Mouse (Mus musculus): ENCODE data around the gene Nin. TPM values are rescaled to one million over a fixed set of nuclear protein-coding genes. Genes with fewer than 3 reads are reported as not detected.

Nin gene
- total and polyA plus RNA-seq, 3 experiments: 29.0 to 51.7 (median 37.2) TPM

GRCm38 (mm10) chr12:70062114-70062513, 51.4 kb downstream of the Nin start:
- H3K36me3 ChIP-seq (replicated peaks in 1 of 2; ENCODE audit: control insufficient read depth in 1 of 2, insufficient read depth in 1 of 2, low read length in 1 of 2): peaks cover 32 to 75% of the 10 kb centered on the region in 2 experiments

GRCm38 (mm10) chr12:70058956-70059851, 54.3 kb downstream of the Nin start:
- peaks cover 44 to 89% of the 10 kb centered on the region in 2 experiments for H3K36me3 ChIP-seq (replicated peaks in 1 of 2; ENCODE audit: control insufficient read depth in 1 of 2, insufficient read depth in 1 of 2, low read length in 1 of 2)
- no peak overlapping the region for H3K4me2 ChIP-seq (ENCODE audit: insufficient read depth, low read depth, poor library complexity, severe bottlenecking)
- DNase-seq (ENCODE audit: extremely low read depth): no peak
- no peaks in the 10 kb centered on the region for H3K79me2 ChIP-seq (replicated peaks; ENCODE audit: control insufficient read depth, extremely low read depth, insufficient read depth, poor library complexity, severe bottlenecking)
- TF ChIP-seq TCF12 (IDR thresholded peaks at IDR 0.05; ENCODE audit: low read depth, low read length) (no peak), GABPA (IDR thresholded peaks at IDR 0.05; ENCODE audit: insufficient replicate concordance, low read depth, low read length) (no peak), CHD1 (IDR thresholded peaks at IDR 0.05; ENCODE audit: low read depth, low read length) (no peak), CTCF (conservative IDR thresholded peaks at IDR 0.05 in 1 of 2, IDR thresholded peaks at IDR 0.05 in 1 of 2; ENCODE audit: low read depth in 2 of 2, low read length in 2 of 2) (peak in 1 of 2 experiments; percentile 4; a peak in 1 of 4 replicates)
- H3K4me3 ChIP-seq (replicated peaks in 1 of 3; ENCODE audit: low read depth in 2 of 3, low read length in 2 of 3, poor library complexity in 1 of 3): no peak overlapping the region
- in situ Hi-C loops (cut with MboI; ENCODE audit: low pct_ligation_motif_present, low pct_unique_long_range_greater_than_20kb, low sequenced_read_pairs): no loop called here
- no peaks in the 10 kb centered on the region for H3K9me3 ChIP-seq (replicated peaks; ENCODE audit: low read length)
- H3K9ac ChIP-seq (ENCODE audit: insufficient read depth, low read depth): no peak overlapping the region
- dilution Hi-C loops (cut with MboI; ENCODE audit: extremely low pct_ligation_motif_present, extremely low pct_unique_long_range_greater_than_20kb, low sequenced_read_pairs): no loop called here
- H3K27me3 ChIP-seq (replicated peaks): no peaks in the 10 kb centered on the region
- H3K4me1 ChIP-seq (ENCODE audit: control insufficient read depth in 1 of 2, insufficient read depth in 2 of 2): peaks cover 0 to 18% of the 10 kb centered on the region in 2 experiments; a peak in 2 of 4 replicates
- no peak overlapping the region for H3K27ac ChIP-seq (ENCODE audit: insufficient read depth, low read depth)

More at GRCm38 (mm10) chr12:70062114-70062513, 51.4 kb downstream of the Nin start:
- peaks cover 5% of the 10 kb centered on the region for H3K9me3 ChIP-seq (replicated peaks; ENCODE audit: low read length)
- peaks cover 0 to 41% of the 10 kb centered on the region in 2 experiments; a peak in 2 of 4 replicates for H3K4me1 ChIP-seq (ENCODE audit: control insufficient read depth in 1 of 2, insufficient read depth in 2 of 2)
- no peak overlapping the region for H3K4me2 ChIP-seq (ENCODE audit: insufficient read depth, low read depth, poor library complexity, severe bottlenecking)
- in situ Hi-C loops (cut with MboI; ENCODE audit: low pct_ligation_motif_present, low pct_unique_long_range_greater_than_20kb, low sequenced_read_pairs): no loop called here
- H3K79me2 ChIP-seq (replicated peaks; ENCODE audit: control insufficient read depth, extremely low read depth, insufficient read depth, poor library complexity, severe bottlenecking): no peaks in the 10 kb centered on the region
- no peaks in the 10 kb centered on the region for H3K27me3 ChIP-seq (replicated peaks)
- TF ChIP-seq SMC3 (IDR thresholded peaks at IDR 0.05; ENCODE audit: low read depth, low read length) (peak; percentile 68), CHD2 (IDR thresholded peaks at IDR 0.05; ENCODE audit: low read length) (no peak), RAD21 (IDR thresholded peaks at IDR 0.05; ENCODE audit: low read depth, low read length) (peak; percentile 59), BHLHE40 (IDR thresholded peaks at IDR 0.05; ENCODE audit: low read depth, low read length) (peak; percentile 61), CTCF (conservative IDR thresholded peaks at IDR 0.05 in 1 of 2, IDR thresholded peaks at IDR 0.05 in 1 of 2; ENCODE audit: low read depth in 2 of 2, low read length in 2 of 2) (peak; percentile 33 to 73; a peak in 3 of 4 replicates), TCF12 (IDR thresholded peaks at IDR 0.05; ENCODE audit: low read depth, low read length) (no peak), ZNF384 (IDR thresholded peaks at IDR 0.05; ENCODE audit: low read depth, low read length) (0 out of 2 replicates have a peak, but pooled peaks have one; percentile 15)
- H3K9ac ChIP-seq (ENCODE audit: insufficient read depth, low read depth): no peak overlapping the region
- no peak overlapping the region for H3K27ac ChIP-seq (ENCODE audit: insufficient read depth, low read depth)
- DNase-seq (ENCODE audit: extremely low read depth): peak; percentile 55
- dilution Hi-C loops (cut with MboI; ENCODE audit: extremely low pct_ligation_motif_present, extremely low pct_unique_long_range_greater_than_20kb, low sequenced_read_pairs): no loop called here
- H3K4me3 ChIP-seq (replicated peaks in 1 of 3; ENCODE audit: low read depth in 2 of 3, low read length in 2 of 3, poor library complexity in 1 of 3): no peak overlapping the region

GRCm38 (mm10) chr12:70050699-70051098, 62.8 kb downstream of the Nin start:
- no peaks in the 10 kb centered on the region for H3K4me1 ChIP-seq (ENCODE audit: control insufficient read depth in 1 of 2, insufficient read depth in 2 of 2)
- H3K4me3 ChIP-seq (replicated peaks in 1 of 3; ENCODE audit: low read depth in 2 of 3, low read length in 2 of 3, poor library complexity in 1 of 3): no peak overlapping the region
- no peak for DNase-seq (ENCODE audit: extremely low read depth)
- peaks cover 55 to 90% of the 10 kb centered on the region in 2 experiments for H3K36me3 ChIP-seq (replicated peaks in 1 of 2; ENCODE audit: control insufficient read depth in 1 of 2, insufficient read depth in 1 of 2, low read length in 1 of 2)
- no peak overlapping the region for H3K27ac ChIP-seq (ENCODE audit: insufficient read depth, low read depth)
- H3K9ac ChIP-seq (ENCODE audit: insufficient read depth, low read depth): no peak overlapping the region
- dilution Hi-C loops (cut with MboI; ENCODE audit: extremely low pct_ligation_motif_present, extremely low pct_unique_long_range_greater_than_20kb, low sequenced_read_pairs) (no loop called here), in situ Hi-C loops (cut with MboI; ENCODE audit: low pct_ligation_motif_present, low pct_unique_long_range_greater_than_20kb, low sequenced_read_pairs) (no loop called here)
- H3K27me3 ChIP-seq (replicated peaks): no peaks in the 10 kb centered on the region
- no peak for TF ChIP-seq ETS1 (conservative IDR thresholded peaks at IDR 0.05; ENCODE audit: low read depth, low read length)
- TF ChIP-seq RCOR1 (conservative IDR thresholded peaks at IDR 0.05; ENCODE audit: low read depth, low read length): no peak
- TF ChIP-seq SIN3A (IDR thresholded peaks at IDR 0.05; ENCODE audit: low read length): no peak
- no peak for TF ChIP-seq POLR2A (IDR thresholded peaks at IDR 0.05; ENCODE audit: low read depth, low read length)
- TF ChIP-seq UBTF (IDR thresholded peaks at IDR 0.05; ENCODE audit: low read depth, low read length): no peak
- TF ChIP-seq JUND (conservative IDR thresholded peaks at IDR 0.05; ENCODE audit: low read depth, low read length): no peak
- TF ChIP-seq RAD21 (IDR thresholded peaks at IDR 0.05; ENCODE audit: low read depth, low read length): no peak
- no peak for TF ChIP-seq ZNF384 (IDR thresholded peaks at IDR 0.05; ENCODE audit: low read depth, low read length)
- TF ChIP-seq POLR2AphosphoS2 (IDR thresholded peaks at IDR 0.05; ENCODE audit: low read depth, low read length): no peak
- TF ChIP-seq MAX (IDR thresholded peaks at IDR 0.05; ENCODE audit: low read length): no peak
- H3K79me2 ChIP-seq (replicated peaks; ENCODE audit: control insufficient read depth, extremely low read depth, insufficient read depth, poor library complexity, severe bottlenecking): no peaks in the 10 kb centered on the region
- H3K4me2 ChIP-seq (ENCODE audit: insufficient read depth, low read depth, poor library complexity, severe bottlenecking): no peak overlapping the region
- H3K9me3 ChIP-seq (replicated peaks; ENCODE audit: low read length): no peaks in the 10 kb centered on the region

Measured in CH12.LX (cell line).